In genomic region chr17:45797121-45797520, GRCm38 (mm10) we compare ENCODE assay signal across 20 mouse cellular contexts.
"Had no signal": no experiment of that assay in that cellular context is flagged by ENCODE, and none has a peak within 500 bp of the region (broad histone marks: within the 10 kb centered on the region; RNA-seq: fewer than 3 reads in every experiment).

No protein-coding gene starts in this region.

- H3K27ac ChIP-seq: kidney, postnatal 0 days; layer of hippocampus, adult 2 months; limb, embryonic 10.5 days; limb, embryonic 13.5 days; liver, embryonic 12.5 days; liver, embryonic 15.5 days had no signal

- H3K9me3 ChIP-seq: limb, embryonic 10.5 days; liver, embryonic 15.5 days had no signal

- H3K9ac ChIP-seq: limb, embryonic 13.5 days; liver, embryonic 12.5 days; liver, embryonic 15.5 days had no signal

- H3K27me3 ChIP-seq: limb, embryonic 13.5 days; liver, embryonic 15.5 days had no signal

- DNase-seq: kidney, adult 11 months; kidney, adult 9 months; kidney, postnatal 25 days; layer of hippocampus, adult 9-11 months; liver; lung, adult 2 months; lung, postnatal 14 days; midbrain, embryonic 14.5 days; right cerebral cortex, adult 18-20 months; right cerebral cortex, postnatal 14 days; right cerebral cortex, postnatal 4 days; thymus, adult 2 months; thymus, postnatal 14 days; thymus, postnatal 4 days had no signal

- H3K4me3 ChIP-seq: layer of hippocampus, adult 2 months; limb, embryonic 10.5 days; limb, embryonic 13.5 days; liver, embryonic 12.5 days; liver, embryonic 15.5 days had no signal

- H3K36me3 ChIP-seq: limb, embryonic 10.5 days; limb, embryonic 13.5 days; liver, embryonic 12.5 days; liver, embryonic 15.5 days had no signal

- H3K4me1 ChIP-seq: liver, embryonic 12.5 days; liver, embryonic 15.5 days had no signal
